Comparison of ENCODE assay signal across 8 mouse cellular contexts in the genomic region with DNA sequence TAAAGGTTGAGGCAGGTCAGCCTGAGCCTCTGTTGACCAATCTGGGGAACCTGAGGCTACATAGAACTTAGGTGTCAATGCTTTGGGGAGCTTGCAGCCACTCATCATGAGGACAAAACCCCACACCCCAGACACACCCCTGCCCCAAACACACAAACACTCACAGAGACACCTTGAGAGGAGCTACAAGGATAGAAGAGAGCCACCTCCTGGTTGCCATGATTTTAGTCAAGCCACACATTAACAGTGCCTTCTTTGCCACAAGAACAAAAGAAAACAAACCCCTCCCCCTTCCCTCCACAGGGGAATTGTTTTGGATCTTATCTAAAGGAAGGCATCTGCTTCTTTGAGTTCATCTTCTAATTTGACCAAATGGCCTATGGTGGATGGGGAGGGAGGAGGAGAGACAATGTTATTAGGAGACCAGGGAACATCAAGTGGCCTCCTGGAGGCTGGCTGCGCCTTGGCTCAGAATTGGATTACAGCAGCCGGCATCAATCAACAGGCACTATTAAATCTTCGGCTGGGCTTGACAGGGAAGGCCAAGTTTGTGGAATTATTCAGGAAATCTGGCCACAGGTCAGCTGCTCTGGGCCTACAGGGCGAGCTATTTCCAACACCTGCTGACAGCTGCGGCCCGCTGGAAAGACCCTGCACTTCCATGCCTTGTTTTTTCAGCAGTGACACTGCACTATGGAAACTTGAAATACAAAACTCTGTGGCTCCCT. TPM values are rescaled to one million over a fixed set of nuclear protein-coding genes. Genes with fewer than 3 reads are reported as not detected.
A peak's percentile ranks its signal among the peaks of the same experiment; 100 is the strongest.
DNase-seq lines count a peak whose midpoint lies in the region; ATAC-seq and TF ChIP-seq lines count a peak whose summit lies in the region.

No protein-coding gene starts in this region.

- no peak overlapping the region for H3K9ac ChIP-seq in heart, embryonic 15.5 days
- no peak overlapping the region for H3K9ac ChIP-seq in stomach, embryonic 15.5 days

- peaks cover 53% of the 10 kb centered on the region for H3K4me1 ChIP-seq in heart, embryonic 15.5 days (replicated peaks)
- H3K4me1 ChIP-seq in stomach, embryonic 15.5 days = peaks cover 4% of the 10 kb centered on the region; the same call in 1 of the 2 replicates

- no peak for TF ChIP-seq POLR2A in brain, embryonic 14.5 days (IDR thresholded peaks at IDR 0.05; ENCODE audit: borderline replicate concordance, extremely low read depth, insufficient read depth, insufficient read length, poor library complexity, severe bottlenecking)

- WGBS in heart, embryonic 15.5 days = 13% methylated on average over 6 of the region's 6 CpGs
- 13% methylated on average over 6 of the region's 6 CpGs for WGBS in stomach, embryonic 15.5 days

- peak overlapping the region; percentile 63 for H3K27ac ChIP-seq in heart, embryonic 15.5 days
- H3K27ac ChIP-seq in stomach, embryonic 15.5 days = peak overlapping the region; percentile 13; the same call in 1 of the 2 replicates

- peak; percentile 34 for DNase-seq in R1 (ENCODE audit: low read depth, low spot score)
- DNase-seq in brain, embryonic 14.5 days (ENCODE audit: low read depth) = peak; percentile 11
- DNase-seq in kidney, postnatal 4 days = peak; percentile 73 to 83
- DNase-seq in cerebellum, postnatal 4 days (ENCODE audit: low spot score in 2 of 2) = no peak
- no peak for DNase-seq in layer of hippocampus, adult 8-10 months (ENCODE audit: low spot score in 2 of 2)
- no peak for DNase-seq in left cerebral cortex, postnatal 14 days (ENCODE audit: low spot score in 2 of 2)

- H3K9me3 ChIP-seq in heart, embryonic 15.5 days (replicated peaks) = no peaks in the 10 kb centered on the region
- no peaks in the 10 kb centered on the region for H3K9me3 ChIP-seq in stomach, embryonic 15.5 days

- TF ChIP-seq CTCF in brain, embryonic 14.5 days (IDR thresholded peaks at IDR 0.05; ENCODE audit: borderline replicate concordance, extremely low read depth, insufficient read depth, insufficient read length) = no peak

- no peaks in the 10 kb centered on the region for H3K27me3 ChIP-seq in heart, embryonic 15.5 days
- no peaks in the 10 kb centered on the region for H3K27me3 ChIP-seq in stomach, embryonic 15.5 days (replicated peaks)

- no peak overlapping the region for H3K4me2 ChIP-seq in heart, embryonic 15.5 days
- no peak overlapping the region for H3K4me2 ChIP-seq in stomach, embryonic 15.5 days

- intact Hi-C loops in left cerebral cortex, postnatal 14 days (cut with DNase I) = no loop called here

- peak; percentile 6; the same call in 1 of the 2 replicates for ATAC-seq in heart, embryonic 15.5 days (replicated peaks; ENCODE audit: insufficient number of reproducible peaks, insufficient read depth, low FRiP score, low read depth)
- ATAC-seq in stomach, embryonic 15.5 days (ENCODE audit: insufficient read depth, low FRiP score, low read depth) = no peak

- H3K36me3 ChIP-seq in heart, embryonic 15.5 days = no peaks in the 10 kb centered on the region
- H3K36me3 ChIP-seq in stomach, embryonic 15.5 days = no peaks in the 10 kb centered on the region

- no peak overlapping the region for H3K4me3 ChIP-seq in heart, embryonic 15.5 days
- H3K4me3 ChIP-seq in stomach, embryonic 15.5 days (replicated peaks) = no peak overlapping the region

RNA-seq across cellular contexts. Expression of gene Colq, which starts 26.5 kb away (rescaled TPM):
- polyA plus RNA-seq in brain, embryonic 14.5 days (2012; rRNA removed) = 0.16 TPM in 2 replicates
- 11.1 and 13.5 TPM in 2 replicates for polyA plus RNA-seq in heart, embryonic 15.5 days (2015; fragmentation: Nextera tagmentation; extraction: Ambion mirVana)
- polyA plus RNA-seq in stomach, embryonic 15.5 days (2015; fragmentation: Nextera tagmentation; extraction: Ambion mirVana) = 0.63 and 1.1 TPM in 2 replicates
- under 1 TPM; 0.18 to 0.37 (median 0.22) TPM for total RNA-seq in layer of hippocampus, adult 8-10 months (2022)
- total RNA-seq in left cerebral cortex, postnatal 14 days (2021) = 1 to 10 TPM; 2.9 to 3.1 TPM

Comparison
In these comparisons a context has a peak if more than half of its experiments do, and no peak if none do; other contexts are left out.
1. DNase-seq: peak in R1 (single experiment), brain, embryonic 14.5 days (single experiment) and kidney, postnatal 4 days (2 of 2); none in cerebellum, postnatal 4 days (0 of 2), layer of hippocampus, adult 8-10 months (0 of 2) and left cerebral cortex, postnatal 14 days (0 of 2).